Mouse (Mus musculus): ENCODE measurements around the gene Cgnl1. TPM values are rescaled to one million over a fixed set of nuclear protein-coding genes. Genes with fewer than 3 reads are reported as not detected.

The Cgnl1 gene
- polyA plus RNA-seq, 1 experiment from 2014 or later = 5.9 TPM

GRCm38 (mm10) chr9:71761663-71762062 is 9.7 kb downstream of the Cgnl1 start:
- Histone ChIP-seq H3K4me3 (ENCODE audit: low read depth, low read length) (no peak overlapping the region), H3K9ac (ENCODE audit: low read depth, low read length) (no peak overlapping the region), H3K27ac (ENCODE audit: low read depth, low read length) (no peak overlapping the region), H3K4me2 (no peak overlapping the region), H3K27me3 (replicated peaks; ENCODE audit: control insufficient read depth, insufficient read depth, low read length) (no peaks in the 10 kb centered on the region), H3K9me3 (ENCODE audit: control insufficient read depth, low read length) (no peaks in the 10 kb centered on the region; the same call in 1 of the 2 replicates), H3K4me1 (replicated peaks; ENCODE audit: control insufficient read depth, insufficient read depth, low read length) (peaks cover 14% of the 10 kb centered on the region), H3K36me3 (ENCODE audit: control insufficient read depth, insufficient read depth, low read length) (no peaks in the 10 kb centered on the region)
- 80% methylated on average over 4 of the region's 4 CpGs for WGBS
- no peak for DNase-seq (ENCODE audit: low spot score)
- no peak for ATAC-seq (replicated peaks; ENCODE audit: low FRiP score)

DNA sequence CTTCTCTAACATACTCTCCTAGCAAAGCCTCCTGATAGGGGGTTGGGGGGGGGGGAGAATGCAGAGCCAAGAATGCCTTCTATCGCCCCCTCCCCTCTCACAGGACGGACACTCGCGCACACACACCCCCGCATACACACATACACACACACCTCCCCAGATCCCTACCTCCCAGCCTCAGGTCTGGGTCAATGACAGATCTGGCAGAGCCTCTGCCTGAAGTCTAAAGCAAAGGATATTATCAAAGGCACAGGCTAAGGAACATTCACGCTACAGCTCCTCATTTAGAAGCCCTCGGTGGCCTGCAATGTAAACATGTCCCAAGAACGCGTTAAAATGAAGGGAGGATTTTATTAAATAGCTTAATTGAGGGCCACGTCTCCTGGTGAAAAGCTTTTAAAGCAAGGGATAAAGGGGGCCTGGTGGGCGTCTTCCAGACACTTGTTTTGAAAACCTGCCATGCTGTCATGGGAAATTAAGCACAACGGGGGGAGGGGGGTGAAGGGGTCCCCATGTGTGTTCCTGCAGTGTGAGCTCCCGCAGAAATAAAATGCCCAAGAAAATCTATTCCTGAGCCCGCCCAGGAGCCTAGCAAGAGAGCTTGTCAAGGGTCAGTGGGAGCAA is 10.8 kb downstream of the Cgnl1 start:
- H3K9ac ChIP-seq (ENCODE audit: low read depth, low read length) = no peak overlapping the region

DNA sequence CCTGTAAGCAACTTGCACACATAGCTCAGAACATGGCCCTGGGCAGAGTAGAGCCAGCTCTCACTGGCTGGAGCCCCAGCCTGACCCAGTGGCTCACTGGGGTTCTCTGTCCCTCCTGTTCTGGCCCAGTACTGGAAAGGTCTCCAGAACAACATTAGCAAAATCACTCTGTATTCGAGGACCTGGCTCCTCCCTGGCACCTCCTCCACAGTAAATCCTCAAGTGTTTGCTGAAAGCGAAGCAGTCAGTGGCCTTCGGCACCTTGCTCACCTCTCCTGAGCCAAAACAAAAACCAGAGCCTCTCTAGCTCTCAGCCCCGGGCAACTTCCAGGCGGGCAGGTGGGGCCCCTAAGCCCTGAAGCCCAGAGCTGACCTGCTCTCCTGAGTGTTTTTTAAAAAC is 11.5 kb downstream of the Cgnl1 start:
- no peaks in the 10 kb centered on the region; the same call in 1 of the 2 replicates for H3K9me3 ChIP-seq (ENCODE audit: control insufficient read depth, low read length)
- H3K4me2 ChIP-seq = peak overlapping the region; percentile 7; the same call in 1 of the 2 replicates
- ATAC-seq (replicated peaks; ENCODE audit: low FRiP score) (no peak), DNase-seq (ENCODE audit: low spot score) (no peak)
- H3K27ac ChIP-seq (ENCODE audit: low read depth, low read length) = no peak overlapping the region; the same call in 1 of the 2 replicates
- no peaks in the 10 kb centered on the region for H3K36me3 ChIP-seq (ENCODE audit: control insufficient read depth, insufficient read depth, low read length)
- peaks cover 14% of the 10 kb centered on the region for H3K4me1 ChIP-seq (replicated peaks; ENCODE audit: control insufficient read depth, insufficient read depth, low read length)
- H3K9ac ChIP-seq (ENCODE audit: low read depth, low read length) = no peak overlapping the region
- no peaks in the 10 kb centered on the region for H3K27me3 ChIP-seq (replicated peaks; ENCODE audit: control insufficient read depth, insufficient read depth, low read length)
- H3K4me3 ChIP-seq (ENCODE audit: low read depth, low read length) = no peak overlapping the region
- 41% methylated on average over 5 of the region's 5 CpGs for WGBS

More for the DNA sequence above, 10.8 kb downstream of the Cgnl1 start:
- WGBS = 43% methylated on average over 14 of the region's 14 CpGs
- Histone ChIP-seq H3K9me3 (ENCODE audit: control insufficient read depth, low read length) (no peaks in the 10 kb centered on the region; the same call in 1 of the 2 replicates), H3K4me3 (ENCODE audit: low read depth, low read length) (no peak overlapping the region), H3K27ac (ENCODE audit: low read depth, low read length) (no peak overlapping the region), H3K4me1 (replicated peaks; ENCODE audit: control insufficient read depth, insufficient read depth, low read length) (peaks cover 14% of the 10 kb centered on the region), H3K36me3 (ENCODE audit: control insufficient read depth, insufficient read depth, low read length) (no peaks in the 10 kb centered on the region), H3K27me3 (replicated peaks; ENCODE audit: control insufficient read depth, insufficient read depth, low read length) (no peaks in the 10 kb centered on the region), H3K4me2 (no peak overlapping the region; the same call in 1 of the 2 replicates)
- no peak for DNase-seq (ENCODE audit: low spot score)
- ATAC-seq (replicated peaks; ENCODE audit: low FRiP score) = no peak

- no peaks in the 10 kb centered on the region for H3K36me3 ChIP-seq (ENCODE audit: control insufficient read depth, insufficient read depth, low read length)
- no peak overlapping the region for H3K4me2 ChIP-seq
- H3K9ac ChIP-seq (ENCODE audit: low read depth, low read length) = no peak overlapping the region
- no peaks in the 10 kb centered on the region for H3K27me3 ChIP-seq (replicated peaks; ENCODE audit: control insufficient read depth, insufficient read depth, low read length)
- peaks cover 14% of the 10 kb centered on the region for H3K4me1 ChIP-seq (replicated peaks; ENCODE audit: control insufficient read depth, insufficient read depth, low read length)
- no peak for DNase-seq (ENCODE audit: low spot score)
- no peak for ATAC-seq (replicated peaks; ENCODE audit: low FRiP score)
- H3K4me3 ChIP-seq (ENCODE audit: low read depth, low read length) = no peak overlapping the region
- 63% methylated on average over 8 of the region's 8 CpGs for WGBS
- H3K27ac ChIP-seq (ENCODE audit: low read depth, low read length) = no peak overlapping the region
- no peaks in the 10 kb centered on the region; the same call in 1 of the 2 replicates for H3K9me3 ChIP-seq (ENCODE audit: control insufficient read depth, low read length)
These were observed 14.0 kb downstream of the Cgnl1 start for GRCm38 (mm10) chr9:71757386-71757785.

GRCm38 (mm10) chr9:71756916-71757315 is 14.5 kb downstream of the Cgnl1 start:
- no peak overlapping the region for H3K4me3 ChIP-seq (ENCODE audit: low read depth, low read length)
- WGBS = 35% methylated on average over 4 of the region's 4 CpGs

DNA sequence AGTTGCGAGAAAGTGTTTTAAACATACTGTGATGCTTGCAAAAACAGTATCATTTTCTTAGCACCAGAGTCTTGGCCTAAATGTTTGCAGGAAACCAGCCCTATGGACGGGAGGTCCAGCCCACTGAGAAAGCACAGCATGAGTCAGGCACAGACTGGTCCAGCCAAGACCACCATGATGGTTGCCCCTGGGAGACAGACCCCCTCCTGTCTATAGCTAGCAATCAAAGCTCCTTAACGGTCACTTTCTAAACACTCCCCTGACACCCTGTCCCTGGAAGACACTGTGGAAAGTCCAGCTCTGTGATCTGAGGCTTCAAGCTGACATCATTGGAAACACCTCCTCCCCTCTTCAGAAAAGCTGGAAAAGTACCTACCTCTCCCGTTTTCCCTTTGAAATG is 17.4 kb downstream of the Cgnl1 start:
- DNase-seq (ENCODE audit: low spot score) (no peak), ATAC-seq (replicated peaks; ENCODE audit: low FRiP score) (no peak)
- H3K27me3 ChIP-seq (replicated peaks; ENCODE audit: control insufficient read depth, insufficient read depth, low read length) = no peaks in the 10 kb centered on the region
- no peak overlapping the region for H3K4me3 ChIP-seq (ENCODE audit: low read depth, low read length)
- no peak overlapping the region for H3K4me2 ChIP-seq
- no peak overlapping the region for H3K27ac ChIP-seq (ENCODE audit: low read depth, low read length)
- H3K9ac ChIP-seq (ENCODE audit: low read depth, low read length) = no peak overlapping the region
- H3K36me3 ChIP-seq (ENCODE audit: control insufficient read depth, insufficient read depth, low read length) = no peaks in the 10 kb centered on the region
- 65% methylated on average over 4 of the region's 4 CpGs for WGBS
- no peaks in the 10 kb centered on the region for H3K9me3 ChIP-seq (ENCODE audit: control insufficient read depth, low read length)
- peaks cover 17% of the 10 kb centered on the region for H3K4me1 ChIP-seq (replicated peaks; ENCODE audit: control insufficient read depth, insufficient read depth, low read length)

More at GRCm38 (mm10) chr9:71756916-71757315, 14.5 kb downstream of the Cgnl1 start:
- no peaks in the 10 kb centered on the region for H3K27me3 ChIP-seq (replicated peaks; ENCODE audit: control insufficient read depth, insufficient read depth, low read length)
- DNase-seq (ENCODE audit: low spot score) (no peak), ATAC-seq (replicated peaks; ENCODE audit: low FRiP score) (no peak)
- H3K36me3 ChIP-seq (ENCODE audit: control insufficient read depth, insufficient read depth, low read length) = no peaks in the 10 kb centered on the region
- peaks cover 14% of the 10 kb centered on the region for H3K4me1 ChIP-seq (replicated peaks; ENCODE audit: control insufficient read depth, insufficient read depth, low read length)
- H3K9me3 ChIP-seq (ENCODE audit: control insufficient read depth, low read length) = no peaks in the 10 kb centered on the region; the same call in 1 of the 2 replicates
- H3K9ac ChIP-seq (ENCODE audit: low read depth, low read length) = no peak overlapping the region
- no peak overlapping the region for H3K4me2 ChIP-seq
- H3K27ac ChIP-seq (ENCODE audit: low read depth, low read length) = no peak overlapping the region

DNA sequence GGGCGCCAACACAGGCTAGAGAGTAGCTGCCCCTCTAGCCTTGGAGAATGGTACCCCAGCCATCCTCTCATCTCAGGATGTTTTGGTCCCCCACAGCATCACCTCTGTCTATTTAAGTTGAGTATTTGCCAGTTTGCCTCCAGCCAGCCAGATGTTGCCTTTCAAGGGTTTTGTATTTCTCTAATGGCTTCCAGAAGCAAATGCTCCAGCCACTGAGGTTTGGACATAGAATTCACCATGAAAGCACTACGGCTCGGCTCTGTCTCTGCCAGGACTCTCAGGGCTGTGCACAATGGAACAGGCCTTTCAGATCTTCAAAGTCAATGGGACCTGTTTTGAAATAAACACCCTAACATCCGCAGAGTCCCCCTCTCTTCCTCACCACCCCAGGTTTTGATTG is 17.9 kb downstream of the Cgnl1 start:
- DNase-seq (ENCODE audit: low spot score) = no peak
- H3K36me3 ChIP-seq (ENCODE audit: control insufficient read depth, insufficient read depth, low read length) = no peaks in the 10 kb centered on the region
- H3K27ac ChIP-seq (ENCODE audit: low read depth, low read length) = no peak overlapping the region
- no peaks in the 10 kb centered on the region for H3K9me3 ChIP-seq (ENCODE audit: control insufficient read depth, low read length)
- 67% methylated on average over 4 of the region's 4 CpGs for WGBS
- no peak for ATAC-seq (replicated peaks; ENCODE audit: low FRiP score)
- H3K4me2 ChIP-seq = no peak overlapping the region
- H3K4me3 ChIP-seq (ENCODE audit: low read depth, low read length) = no peak overlapping the region
- H3K9ac ChIP-seq (ENCODE audit: low read depth, low read length) = no peak overlapping the region
- H3K4me1 ChIP-seq (replicated peaks; ENCODE audit: control insufficient read depth, insufficient read depth, low read length) = peaks cover 13% of the 10 kb centered on the region
- no peaks in the 10 kb centered on the region for H3K27me3 ChIP-seq (replicated peaks; ENCODE audit: control insufficient read depth, insufficient read depth, low read length)

DNA sequence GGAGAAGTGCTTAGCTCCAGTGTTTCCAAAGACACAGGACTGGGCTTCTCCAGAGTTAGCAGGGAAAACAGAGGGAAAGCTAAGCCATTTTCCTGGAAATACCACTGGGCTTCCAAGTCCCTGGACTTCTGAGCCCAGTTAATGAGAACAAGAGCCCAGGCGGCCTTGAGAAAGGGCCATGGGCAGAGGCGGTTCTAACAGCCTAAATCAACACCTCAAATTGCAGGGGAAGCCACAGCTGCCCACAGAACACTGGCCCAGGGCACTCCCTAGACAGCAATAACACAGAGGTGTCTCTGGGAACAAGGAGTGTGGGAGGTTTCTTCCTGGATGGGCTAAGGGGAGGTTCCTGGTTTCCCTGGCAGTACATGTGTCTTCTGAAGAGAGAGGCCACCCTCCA is 18.3 kb downstream of the Cgnl1 start:
- no peak overlapping the region for H3K4me3 ChIP-seq (ENCODE audit: low read depth, low read length)
- no peaks in the 10 kb centered on the region for H3K36me3 ChIP-seq (ENCODE audit: control insufficient read depth, insufficient read depth, low read length)
- H3K27me3 ChIP-seq (replicated peaks; ENCODE audit: control insufficient read depth, insufficient read depth, low read length) = no peaks in the 10 kb centered on the region
- no peak overlapping the region for H3K27ac ChIP-seq (ENCODE audit: low read depth, low read length)
- no peak overlapping the region for H3K4me2 ChIP-seq
- H3K4me1 ChIP-seq (replicated peaks; ENCODE audit: control insufficient read depth, insufficient read depth, low read length) = peaks cover 11% of the 10 kb centered on the region
- no peak overlapping the region for H3K9ac ChIP-seq (ENCODE audit: low read depth, low read length)
- DNase-seq (ENCODE audit: low spot score) = no peak
- 53% methylated on average over 2 of the region's 2 CpGs for WGBS
- no peak for ATAC-seq (replicated peaks; ENCODE audit: low FRiP score)
- H3K9me3 ChIP-seq (ENCODE audit: control insufficient read depth, low read length) = no peaks in the 10 kb centered on the region

DNA sequence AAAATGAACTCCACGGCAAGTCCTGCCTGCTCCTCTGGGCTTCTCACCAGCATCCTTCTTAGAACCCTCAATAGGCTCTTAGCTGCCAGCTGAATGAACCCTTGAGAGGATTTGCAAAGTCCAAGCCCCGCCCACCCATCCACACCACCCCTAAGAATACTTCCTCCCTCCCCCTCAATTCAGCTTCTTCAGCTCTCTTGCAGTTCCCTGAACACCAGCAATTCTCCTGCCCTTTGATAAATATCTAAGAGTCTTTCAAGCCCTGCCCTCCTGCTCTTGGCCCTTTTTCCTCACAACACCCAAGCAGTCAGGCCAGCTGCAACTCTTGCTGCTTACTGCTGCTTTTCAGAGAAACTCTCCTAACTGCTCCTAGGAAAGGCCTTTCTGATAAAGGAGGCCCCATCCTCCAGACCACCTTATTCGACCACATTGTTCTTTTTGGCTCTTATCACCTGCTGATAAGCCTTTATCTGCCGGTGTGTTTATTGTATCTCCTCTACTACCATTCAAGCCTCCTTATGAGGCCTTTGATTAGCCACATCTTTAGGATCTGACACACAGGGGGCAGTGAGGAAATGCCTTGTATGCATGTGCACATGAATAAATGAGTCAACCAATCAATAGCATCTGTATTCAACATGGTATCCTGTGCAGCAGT is 21.3 kb downstream of the Cgnl1 start:
- H3K36me3 ChIP-seq (ENCODE audit: control insufficient read depth, insufficient read depth, low read length) = no peaks in the 10 kb centered on the region
- H3K4me1 ChIP-seq (replicated peaks; ENCODE audit: control insufficient read depth, insufficient read depth, low read length) = peaks cover 20% of the 10 kb centered on the region
- no peak for DNase-seq (ENCODE audit: low spot score)
- WGBS = 15% methylated on average over 4 of the region's 4 CpGs
- no peak for ATAC-seq (replicated peaks; ENCODE audit: low FRiP score)
- H3K4me2 ChIP-seq = no peak overlapping the region; the same call in 1 of the 2 replicates
- H3K4me3 ChIP-seq (ENCODE audit: low read depth, low read length) = no peak overlapping the region
- no peak overlapping the region for H3K27ac ChIP-seq (ENCODE audit: low read depth, low read length)
- H3K9me3 ChIP-seq (ENCODE audit: control insufficient read depth, low read length) = no peaks in the 10 kb centered on the region
- no peak overlapping the region for H3K9ac ChIP-seq (ENCODE audit: low read depth, low read length)
- H3K27me3 ChIP-seq (replicated peaks; ENCODE audit: control insufficient read depth, insufficient read depth, low read length) = no peaks in the 10 kb centered on the region
